Mouse (Mus musculus): ENCODE data around the gene Cldn7. TPM values are rescaled to one million over a fixed set of nuclear protein-coding genes. Genes with fewer than 3 reads are reported as not detected.
A peak's percentile ranks its signal among the peaks of the same experiment; 100 is the strongest.

The Cldn7 gene
- polyA plus RNA-seq, 1 experiment from 2014 or later: 0.33 TPM

DNA sequence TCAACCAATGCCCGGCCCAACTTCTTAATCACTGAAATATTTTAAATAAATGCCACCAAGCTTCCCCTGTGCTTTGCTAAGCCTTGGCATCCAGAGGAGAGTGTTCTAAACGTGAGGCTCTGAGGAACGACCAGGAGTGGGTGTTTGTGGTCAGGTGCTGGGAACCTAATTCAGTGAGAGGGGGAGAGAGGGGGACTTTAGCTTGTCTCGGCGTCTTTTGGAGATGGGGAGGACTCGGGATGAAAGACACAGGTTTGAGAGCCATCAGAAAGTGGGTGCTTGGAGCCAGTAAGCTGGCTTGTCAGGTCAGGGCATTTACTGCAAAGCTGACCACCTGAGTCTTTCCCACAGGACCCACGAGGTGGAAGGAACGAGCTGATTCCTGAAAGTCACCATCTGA lies 32.8 kb upstream of the Cldn7 start:
- no peaks in the 10 kb centered on the region; the same call in 1 of the 2 replicates for H3K27me3 ChIP-seq (replicated peaks; ENCODE audit: control insufficient read depth, insufficient read depth, low read length)
- 76% methylated on average over 8 of the region's 8 CpGs for WGBS
- H3K9me3 ChIP-seq (ENCODE audit: control insufficient read depth, low read length): no peaks in the 10 kb centered on the region

DNA sequence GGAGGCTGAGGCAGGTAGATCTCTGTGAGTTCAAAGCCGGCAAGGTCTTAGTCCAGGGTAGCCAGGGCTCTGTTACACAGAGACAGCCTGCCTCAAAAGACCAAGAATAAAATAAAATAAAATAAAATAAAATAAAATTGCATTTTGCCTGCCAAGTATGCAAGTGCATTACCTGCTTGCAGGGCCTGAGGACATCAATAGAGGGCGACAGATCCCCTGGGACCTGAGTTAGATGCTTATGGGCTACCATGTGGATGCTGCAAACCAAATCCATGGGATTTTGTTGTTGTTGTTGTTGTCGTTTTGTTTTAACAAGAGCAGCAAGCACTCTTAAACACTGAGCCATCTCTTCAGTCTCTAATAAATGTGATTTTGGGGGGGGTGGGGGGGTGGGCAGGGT lies 32.3 kb upstream of the Cldn7 start:
- H3K4me3 ChIP-seq (ENCODE audit: low read length): no peak overlapping the region
- WGBS: 32% methylated on average over 3 of the region's 3 CpGs
- no peaks in the 10 kb centered on the region for H3K36me3 ChIP-seq (ENCODE audit: control insufficient read depth, insufficient read depth, low read length)
- no peak overlapping the region for H3K27ac ChIP-seq (ENCODE audit: low read depth, low read length)
- H3K4me2 ChIP-seq (ENCODE audit: low read length): no peak overlapping the region
- H3K27me3 ChIP-seq (replicated peaks; ENCODE audit: control insufficient read depth, insufficient read depth, low read length): peaks cover 4% of the 10 kb centered on the region; the same call in 1 of the 2 replicates
- H3K4me1 ChIP-seq (ENCODE audit: control insufficient read depth, insufficient read depth, low read depth, low read length): peaks cover 15% of the 10 kb centered on the region
- ATAC-seq: no peak
- H3K9me3 ChIP-seq (ENCODE audit: control insufficient read depth, low read length): no peaks in the 10 kb centered on the region
- no peak overlapping the region for H3K9ac ChIP-seq (ENCODE audit: low read depth, low read length)

More for the DNA sequence above, 32.8 kb upstream of the Cldn7 start:
- Histone ChIP-seq H3K27ac (ENCODE audit: low read depth, low read length) (no peak overlapping the region), H3K36me3 (ENCODE audit: control insufficient read depth, insufficient read depth, low read length) (no peaks in the 10 kb centered on the region), H3K4me1 (ENCODE audit: control insufficient read depth, insufficient read depth, low read depth, low read length) (peaks cover 13% of the 10 kb centered on the region), H3K4me3 (ENCODE audit: low read length) (no peak overlapping the region), H3K4me2 (ENCODE audit: low read length) (no peak overlapping the region), H3K9ac (ENCODE audit: low read depth, low read length) (no peak overlapping the region)
- ATAC-seq: no peak

DNA sequence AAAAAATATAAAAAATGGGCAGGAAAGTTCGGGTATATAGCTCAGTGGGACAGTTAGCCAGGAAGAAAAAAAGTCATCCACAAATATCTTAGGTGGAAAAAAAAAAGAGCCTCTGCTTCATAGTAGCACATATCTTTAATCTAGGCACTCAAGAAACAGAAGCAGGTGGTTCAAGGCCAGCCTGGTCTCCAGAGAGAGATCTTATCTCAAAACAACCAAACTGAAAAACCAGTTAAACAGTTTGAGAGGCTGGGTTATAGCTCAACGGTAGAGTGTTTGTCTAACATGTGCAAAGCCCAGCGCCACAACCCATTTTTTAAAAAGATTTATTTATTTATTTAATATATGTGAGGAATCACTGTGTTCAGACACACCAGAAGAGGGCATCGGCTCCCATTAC lies 31.5 kb upstream of the Cldn7 start:
- WGBS: 81% methylated on average over 4 of the region's 4 CpGs

DNA sequence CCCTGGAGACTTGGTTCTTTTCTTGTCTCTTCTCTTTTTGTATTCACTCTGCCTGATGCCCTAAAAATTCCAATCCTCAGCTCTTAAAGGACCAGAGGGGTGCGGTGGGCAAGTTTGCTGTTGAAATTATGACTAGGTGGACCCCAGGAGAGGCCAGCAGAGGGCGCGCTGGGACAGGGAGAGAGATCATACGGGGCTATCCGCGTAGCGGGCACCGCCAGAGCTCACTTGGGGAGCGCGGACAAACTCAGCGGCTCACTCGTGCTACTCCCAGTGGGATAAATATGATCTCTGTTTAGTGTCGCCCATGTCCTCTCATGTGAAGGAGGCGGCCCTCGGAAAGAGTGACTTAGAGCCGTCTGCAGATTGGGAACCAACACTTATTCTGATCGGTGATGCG lies 30.4 kb upstream of the Cldn7 start:
- WGBS: under 1% methylated on average over 18 of the region's 18 CpGs
- H3K4me3 ChIP-seq (ENCODE audit: low read length): 0 out of 2 replicates have a peak overlapping the region, but pooled peaks have one; percentile 7
- H3K27ac ChIP-seq (ENCODE audit: low read depth, low read length): no peak overlapping the region
- peaks cover 11% of the 10 kb centered on the region for H3K27me3 ChIP-seq (replicated peaks; ENCODE audit: control insufficient read depth, insufficient read depth, low read length)
- ATAC-seq: peak; percentile 50; the same call in 1 of the 2 replicates
- H3K9me3 ChIP-seq (ENCODE audit: control insufficient read depth, low read length): no peaks in the 10 kb centered on the region
- peak overlapping the region; percentile 42 for H3K4me2 ChIP-seq (ENCODE audit: low read length)
- no peak overlapping the region for H3K9ac ChIP-seq (ENCODE audit: low read depth, low read length)
- peaks cover 15% of the 10 kb centered on the region for H3K4me1 ChIP-seq (ENCODE audit: control insufficient read depth, insufficient read depth, low read depth, low read length)
- H3K36me3 ChIP-seq (ENCODE audit: control insufficient read depth, insufficient read depth, low read length): no peaks in the 10 kb centered on the region

More for the DNA sequence above, 31.5 kb upstream of the Cldn7 start:
- no peaks in the 10 kb centered on the region for H3K36me3 ChIP-seq (ENCODE audit: control insufficient read depth, insufficient read depth, low read length)
- H3K27me3 ChIP-seq (replicated peaks; ENCODE audit: control insufficient read depth, insufficient read depth, low read length): peaks cover 8% of the 10 kb centered on the region; the same call in 1 of the 2 replicates
- H3K4me1 ChIP-seq (ENCODE audit: control insufficient read depth, insufficient read depth, low read depth, low read length): peaks cover 15% of the 10 kb centered on the region
- H3K27ac ChIP-seq (ENCODE audit: low read depth, low read length): no peak overlapping the region
- H3K4me2 ChIP-seq (ENCODE audit: low read length): no peak overlapping the region
- no peak for ATAC-seq
- H3K4me3 ChIP-seq (ENCODE audit: low read length): no peak overlapping the region
- no peak overlapping the region for H3K9ac ChIP-seq (ENCODE audit: low read depth, low read length)
- H3K9me3 ChIP-seq (ENCODE audit: control insufficient read depth, low read length): no peaks in the 10 kb centered on the region

DNA sequence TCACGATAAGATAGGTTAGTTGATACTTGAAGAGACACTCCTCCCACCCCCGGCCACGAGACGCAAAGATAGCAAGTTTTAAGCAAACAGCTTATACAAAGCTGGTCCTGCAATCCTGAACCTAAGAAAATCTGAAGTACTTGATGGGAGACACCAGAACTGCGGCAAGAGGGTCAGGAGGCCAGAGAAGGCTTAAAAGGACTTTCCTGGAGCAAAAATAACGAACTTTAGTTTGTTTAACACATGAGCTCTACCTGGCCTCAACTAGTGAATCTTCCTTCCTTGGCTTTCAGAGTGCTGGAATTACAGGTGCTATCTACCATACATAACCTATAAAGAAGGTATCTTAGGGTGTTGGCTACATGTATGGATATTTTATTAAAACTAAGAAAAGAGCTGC lies 29.9 kb upstream of the Cldn7 start:
- H3K4me3 ChIP-seq (ENCODE audit: low read length): no peak overlapping the region
- no peak overlapping the region for H3K27ac ChIP-seq (ENCODE audit: low read depth, low read length)
- no peak overlapping the region; the same call in 1 of the 2 replicates for H3K4me2 ChIP-seq (ENCODE audit: low read length)
- H3K9me3 ChIP-seq (ENCODE audit: control insufficient read depth, low read length): no peaks in the 10 kb centered on the region
- H3K36me3 ChIP-seq (ENCODE audit: control insufficient read depth, insufficient read depth, low read length): no peaks in the 10 kb centered on the region
- H3K27me3 ChIP-seq (replicated peaks; ENCODE audit: control insufficient read depth, insufficient read depth, low read length): peaks cover 11% of the 10 kb centered on the region
- WGBS: 19% methylated on average over 6 of the region's 6 CpGs
- no peak overlapping the region for H3K9ac ChIP-seq (ENCODE audit: low read depth, low read length)
- ATAC-seq: no peak
- peaks cover 15% of the 10 kb centered on the region for H3K4me1 ChIP-seq (ENCODE audit: control insufficient read depth, insufficient read depth, low read depth, low read length)

DNA sequence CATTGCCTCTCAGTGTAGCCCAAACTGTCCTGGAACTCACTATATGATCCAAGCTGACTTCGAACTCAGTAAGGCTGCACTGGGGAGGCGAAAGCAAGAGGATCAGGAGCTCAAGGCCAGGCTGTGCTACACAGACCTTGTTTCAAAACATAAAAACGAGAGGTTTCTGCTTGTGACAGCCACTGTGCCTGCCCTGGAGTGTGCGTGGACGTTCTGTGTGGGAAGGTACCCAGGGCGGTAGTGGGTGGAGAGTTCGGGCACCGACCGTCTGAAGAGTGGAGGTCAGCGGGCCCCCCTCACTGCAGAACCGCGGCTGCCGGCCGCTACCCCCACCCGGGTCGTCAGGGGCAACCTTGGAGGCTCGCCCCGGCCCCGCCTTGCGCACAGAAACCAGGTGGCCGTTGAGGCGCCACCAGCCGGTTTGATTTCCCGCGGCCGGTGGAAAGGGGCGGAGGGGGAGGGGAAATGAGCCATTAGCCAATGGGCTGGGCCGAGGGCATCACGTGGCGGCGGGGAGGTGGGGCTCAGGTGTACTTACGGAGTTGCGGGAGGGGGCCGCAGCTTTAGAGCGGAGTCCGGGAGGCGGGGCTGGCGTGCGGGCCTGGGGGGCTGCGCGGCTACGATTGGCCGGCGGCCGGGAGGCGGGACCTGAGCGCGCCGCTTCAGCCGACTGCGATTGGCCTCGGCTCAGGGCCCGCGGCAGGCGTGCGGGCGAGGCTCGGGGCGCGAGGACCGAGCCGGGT lies 29.3 kb upstream of the Cldn7 start, which contains the start of gene Ybx2:
Ybx2 (plus strand) TSS at position 660 of the 743 bp plus-strand sequence.
- Histone ChIP-seq H3K4me3 (ENCODE audit: low read length) (peak within 1 kb of the TSS; percentile 68), H3K27ac (ENCODE audit: low read depth, low read length) (0 out of 2 replicates have a peak within 1 kb of the TSS, but pooled peaks have one; percentile 5), H3K27me3 (replicated peaks; ENCODE audit: control insufficient read depth, insufficient read depth, low read length) (peaks cover 11% of the 10 kb centered on the region), H3K4me1 (ENCODE audit: control insufficient read depth, insufficient read depth, low read depth, low read length) (peaks cover 15% of the 10 kb centered on the region), H3K36me3 (ENCODE audit: control insufficient read depth, insufficient read depth, low read length) (no peaks in the 10 kb centered on the region), H3K9ac (ENCODE audit: low read depth, low read length) (peak within 1 kb of the TSS; percentile 70), H3K4me2 (ENCODE audit: low read length) (peak within 1 kb of the TSS; percentile 99), H3K9me3 (ENCODE audit: control insufficient read depth, low read length) (no peaks in the 10 kb centered on the region)
- ATAC-seq: peak; percentile 92
- WGBS: 2% methylated on average over 54 of the region's 62 CpGs

DNA sequence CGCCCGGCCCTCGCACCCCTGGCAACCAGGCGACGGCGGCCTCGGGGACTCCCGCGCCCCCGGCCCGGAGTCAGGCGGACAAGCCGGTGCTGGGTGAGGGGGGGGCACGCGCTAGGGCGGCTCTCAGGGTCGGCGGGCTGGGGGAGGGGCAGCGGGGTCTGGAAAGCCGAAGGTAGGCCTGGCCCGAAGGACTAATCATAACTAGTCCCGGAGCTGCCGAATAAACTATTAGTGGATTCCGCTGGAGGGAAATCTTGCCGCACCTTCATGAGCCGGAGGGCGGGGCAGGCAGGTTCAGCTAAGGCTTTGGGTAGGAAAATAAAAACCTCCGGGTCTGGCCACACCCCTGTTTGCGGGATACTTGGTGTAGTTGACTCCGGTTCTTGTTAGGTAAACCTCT lies 28.4 kb upstream of the Cldn7 start:
- Histone ChIP-seq H3K9ac (ENCODE audit: low read depth, low read length) (peak overlapping the region; percentile 70), H3K4me2 (ENCODE audit: low read length) (peak overlapping the region; percentile 99), H3K4me3 (ENCODE audit: low read length) (peak overlapping the region; percentile 68), H3K27me3 (replicated peaks; ENCODE audit: control insufficient read depth, insufficient read depth, low read length) (peaks cover 11% of the 10 kb centered on the region), H3K27ac (ENCODE audit: low read depth, low read length) (no peak overlapping the region), H3K4me1 (ENCODE audit: control insufficient read depth, insufficient read depth, low read depth, low read length) (peaks cover 15% of the 10 kb centered on the region), H3K36me3 (ENCODE audit: control insufficient read depth, insufficient read depth, low read length) (no peaks in the 10 kb centered on the region), H3K9me3 (ENCODE audit: control insufficient read depth, low read length) (no peaks in the 10 kb centered on the region)
- no peak for ATAC-seq
- WGBS: under 1% methylated on average over 30 of the region's 30 CpGs

DNA sequence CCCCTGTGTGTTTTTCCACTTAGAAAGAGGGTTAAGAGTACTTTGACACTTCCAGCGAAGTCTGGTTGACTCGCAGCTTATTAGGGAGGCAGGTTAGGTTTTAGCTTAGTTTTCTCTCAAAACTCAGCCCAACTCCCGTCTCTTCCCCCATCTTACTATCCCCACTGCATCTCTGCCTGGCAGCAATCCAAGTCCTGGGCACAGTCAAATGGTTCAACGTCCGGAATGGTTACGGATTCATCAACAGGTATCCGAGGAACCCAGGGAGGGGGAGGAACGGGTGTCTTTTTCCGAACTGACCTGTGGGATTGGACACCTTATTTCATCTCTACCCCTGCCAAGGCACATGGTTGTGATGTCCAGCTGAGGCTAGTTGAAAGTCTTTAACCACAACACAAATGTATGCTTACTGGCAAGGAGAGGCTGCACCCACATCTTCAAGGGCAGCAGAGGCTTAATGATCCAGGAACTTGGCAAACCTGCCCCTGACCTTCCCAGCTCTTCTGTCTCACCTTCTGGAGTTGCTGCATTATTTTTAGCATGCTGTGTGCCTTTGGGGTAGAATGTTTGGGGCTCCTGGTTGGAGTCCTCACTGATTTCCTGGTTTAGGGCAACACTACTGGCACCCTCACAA lies 27.7 kb upstream of the Cldn7 start:
- peaks cover 11% of the 10 kb centered on the region for H3K27me3 ChIP-seq (replicated peaks; ENCODE audit: control insufficient read depth, insufficient read depth, low read length)
- H3K9ac ChIP-seq (ENCODE audit: low read depth, low read length): no peak overlapping the region
- H3K4me1 ChIP-seq (ENCODE audit: control insufficient read depth, insufficient read depth, low read depth, low read length): peaks cover 15% of the 10 kb centered on the region
- WGBS: 36% methylated on average over 9 of the region's 9 CpGs
- no peak overlapping the region for H3K27ac ChIP-seq (ENCODE audit: low read depth, low read length)
- H3K4me2 ChIP-seq (ENCODE audit: low read length): peak overlapping the region; percentile 99
- no peaks in the 10 kb centered on the region for H3K9me3 ChIP-seq (ENCODE audit: control insufficient read depth, low read length)
- no peaks in the 10 kb centered on the region for H3K36me3 ChIP-seq (ENCODE audit: control insufficient read depth, insufficient read depth, low read length)
- H3K4me3 ChIP-seq (ENCODE audit: low read length): peak overlapping the region; percentile 68
- no peak for ATAC-seq

DNA sequence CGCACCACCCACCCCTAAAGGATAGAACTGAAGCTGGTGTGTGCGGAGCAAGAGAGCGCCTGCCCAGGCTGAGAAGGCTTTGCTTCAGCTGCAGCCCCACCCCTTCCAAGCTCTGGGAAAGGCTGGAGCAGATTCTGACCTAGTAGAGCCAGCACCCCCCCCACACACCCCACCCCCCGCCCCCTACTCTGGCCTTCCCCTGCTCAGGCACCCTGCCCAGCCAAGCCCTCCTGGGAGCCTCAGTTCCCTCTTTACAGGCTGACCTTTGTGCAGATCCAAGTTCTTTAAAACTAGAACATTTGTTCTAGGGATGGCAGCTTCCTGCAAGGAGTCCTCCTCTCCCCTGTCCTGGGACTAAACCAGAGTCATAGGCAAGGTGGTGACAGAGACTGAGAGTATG lies 27.2 kb upstream of the Cldn7 start:
- H3K4me3 ChIP-seq (ENCODE audit: low read length): no peak overlapping the region
- no peak for ATAC-seq

More for the DNA sequence above, 27.2 kb upstream of the Cldn7 start:
- peaks cover 15% of the 10 kb centered on the region for H3K4me1 ChIP-seq (ENCODE audit: control insufficient read depth, insufficient read depth, low read depth, low read length)
- no peaks in the 10 kb centered on the region for H3K36me3 ChIP-seq (ENCODE audit: control insufficient read depth, insufficient read depth, low read length)
- H3K9ac ChIP-seq (ENCODE audit: low read depth, low read length): no peak overlapping the region
- H3K27me3 ChIP-seq (replicated peaks; ENCODE audit: control insufficient read depth, insufficient read depth, low read length): peaks cover 11% of the 10 kb centered on the region
- H3K27ac ChIP-seq (ENCODE audit: low read depth, low read length): no peak overlapping the region
- 60% methylated on average over 4 of the region's 4 CpGs for WGBS
- no peaks in the 10 kb centered on the region for H3K9me3 ChIP-seq (ENCODE audit: control insufficient read depth, low read length)
- no peak overlapping the region for H3K4me2 ChIP-seq (ENCODE audit: low read length)

Measured in hindbrain, embryonic 16.5 days (tissue).